Mouse (Mus musculus) layer of hippocampus, postnatal 14 days (tissue): ENCODE measurements at regions not wholly inside any gene's neighbourhood (a gene's known extent, or its start where the extent isn't known, plus 50 kb on each side); places are given as distances from the start of the nearest gene placed in this dataset.

Source experiments
- DNase-seq, 2 experiments: peaks; one replicate each; pipeline ENCODE4 v3.0.0; 2021 to 2022; ENCODE audit warnings: low spot score in 2 of 2, mixed read lengths in 1 of 2

- DNase-seq = no peak
Observed at GRCm38 (mm10) chr16:65250426-65250825, 144.8 kb upstream of the Htr1f start.

GRCm38 (mm10) chr16:65247475-65247874, 141.8 kb upstream of the Htr1f start:
- DNase-seq = peak in 1 of 2 experiments; percentile 9

DNA sequence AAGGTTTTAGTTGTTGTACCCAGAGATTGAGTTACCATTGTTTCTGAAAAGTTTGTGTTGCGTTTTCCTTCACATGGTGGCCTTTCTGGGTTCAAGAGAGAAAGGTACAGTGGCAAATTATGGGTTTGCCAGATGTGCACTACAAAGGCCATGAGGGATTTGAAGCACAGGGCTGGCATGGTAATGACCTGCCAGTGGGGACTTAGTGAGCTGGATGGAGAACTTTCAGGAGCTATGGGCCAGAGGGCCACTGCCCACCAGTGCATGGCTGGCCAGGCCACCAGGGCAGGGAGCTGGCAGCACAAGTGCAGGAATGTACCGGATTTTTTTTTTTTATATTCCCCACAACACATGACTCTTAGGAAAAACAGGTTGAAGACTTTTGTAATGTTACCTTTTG, 128.8 kb upstream of the Htr1f start:
- no peak for DNase-seq

DNA sequence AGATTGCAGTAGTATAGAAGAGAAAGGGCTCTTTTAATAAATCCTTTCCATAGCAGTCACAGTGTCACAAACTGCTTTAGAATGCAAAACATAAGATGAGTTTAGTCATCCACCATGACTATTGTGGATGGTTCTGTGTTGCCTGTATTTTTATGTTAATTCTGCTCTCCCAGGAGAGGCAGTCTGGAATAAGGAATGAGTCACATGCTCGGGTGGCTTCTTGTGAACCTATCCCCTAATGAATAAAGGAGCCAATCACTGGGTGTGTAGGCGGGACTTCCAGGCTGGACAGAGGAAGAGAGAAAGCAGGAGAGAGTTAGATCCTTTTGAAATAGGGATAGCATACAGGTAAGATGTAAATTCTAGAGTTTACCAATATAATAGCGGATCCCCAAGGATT, 128.3 kb upstream of the Htr1f start:
- DNase-seq = no peak

GRCm38 (mm10) chr16:65219434-65219833, 113.8 kb upstream of the Htr1f start:
- no peak for DNase-seq

- no peak for DNase-seq
Observed at GRCm38 (mm10) chr16:65212367-65212766, 106.7 kb upstream of the Htr1f start.

DNA sequence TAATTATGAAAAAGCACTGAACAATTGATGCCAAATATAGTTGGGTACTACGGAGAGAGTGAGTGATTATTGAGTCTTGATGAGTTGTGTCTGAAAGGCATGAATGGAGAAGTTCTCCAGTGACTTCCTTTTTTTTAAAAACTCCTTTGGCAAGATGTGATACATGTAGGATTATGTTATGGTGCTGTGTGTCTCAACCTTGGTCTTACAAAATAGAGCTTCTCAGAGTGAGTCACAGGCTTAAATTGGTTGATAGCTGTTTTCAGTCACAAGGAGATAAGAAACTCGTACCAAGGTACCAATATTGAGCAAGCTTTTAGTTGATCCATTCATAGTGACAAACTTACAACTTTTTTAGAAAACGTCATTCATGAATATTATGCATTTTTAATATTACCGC, 95.7 kb upstream of the Htr1f start:
- no peak for DNase-seq

DNA sequence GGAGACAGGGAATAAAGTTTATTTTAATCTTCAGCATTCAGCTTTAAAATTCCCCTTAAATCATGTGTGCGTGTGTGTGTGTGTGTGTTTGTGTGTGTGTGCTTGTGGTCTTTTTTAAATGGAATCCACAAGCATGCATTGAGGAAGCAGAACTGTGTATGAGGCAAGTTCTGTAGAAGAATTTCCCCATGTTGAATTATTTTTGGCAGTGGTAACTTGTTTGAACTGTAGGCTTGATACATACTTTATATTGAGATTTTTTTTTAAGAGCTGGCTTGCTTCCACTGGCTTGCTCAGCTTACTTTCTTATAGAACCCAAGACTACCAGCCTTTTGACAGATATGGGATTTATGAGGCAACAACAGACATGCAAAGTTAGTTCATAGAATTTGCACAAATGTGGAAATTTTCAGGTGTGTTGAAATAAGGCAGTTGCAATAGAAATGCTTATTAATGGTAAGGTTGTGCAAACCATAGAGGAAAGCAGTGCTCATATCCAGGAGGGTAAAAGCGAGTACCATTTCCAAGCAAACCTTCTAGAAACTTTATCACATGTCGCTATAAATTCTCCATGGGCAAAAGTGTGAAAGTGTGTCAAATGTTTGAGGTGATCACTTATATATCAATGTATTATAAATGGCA, 91.7 kb upstream of the Htr1f start:
- no peak for DNase-seq

GRCm38 (mm10) chr16:65195761-65196160, 90.1 kb upstream of the Htr1f start:
- DNase-seq = no peak

DNA sequence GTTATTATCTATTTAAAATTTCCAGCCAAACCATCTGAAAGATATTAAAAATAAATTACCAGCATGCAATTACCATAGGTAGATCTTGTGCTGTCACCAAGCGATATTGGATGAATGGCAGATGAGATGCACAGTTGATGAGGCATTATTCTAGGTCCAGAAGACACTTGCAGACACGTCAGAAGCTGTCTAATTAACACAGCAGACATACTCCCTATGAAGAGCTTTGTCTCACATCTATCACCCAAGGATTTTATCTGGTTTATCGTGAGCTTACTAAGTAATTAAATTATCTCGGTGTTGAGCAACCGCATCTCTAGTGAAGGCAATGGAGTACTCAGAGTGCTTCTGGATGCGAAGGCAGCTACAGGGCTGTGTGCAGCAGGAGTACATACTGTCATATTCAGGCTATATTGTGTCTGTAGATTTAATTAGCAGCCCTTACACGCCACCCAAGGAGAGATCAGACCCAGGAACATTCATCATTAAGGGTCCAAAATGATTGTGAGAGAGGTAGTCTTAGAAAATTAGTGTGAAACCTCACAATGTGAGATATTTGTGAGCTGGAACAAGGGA, 86.0 kb upstream of the Htr1f start:
- no peak for DNase-seq

DNA sequence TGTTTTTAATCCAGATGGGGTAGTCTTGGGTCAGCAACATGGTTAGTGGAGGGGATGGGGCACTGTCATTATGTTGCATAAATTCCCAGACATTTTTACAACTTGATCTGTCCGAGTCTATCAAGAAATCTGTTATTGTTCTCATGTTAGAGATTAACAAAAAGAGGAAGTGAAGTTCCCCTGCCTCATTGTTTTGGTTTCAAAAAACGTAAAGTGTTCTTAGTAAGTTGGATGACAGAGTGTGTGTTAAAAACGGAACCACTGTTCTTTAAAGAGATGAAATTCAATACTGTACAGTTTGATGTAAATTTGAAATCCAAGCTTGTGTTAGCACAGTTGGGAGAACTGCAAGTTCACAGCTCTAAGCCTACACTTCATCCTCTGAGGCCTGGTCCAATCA, 68.9 kb upstream of the Htr1f start:
- DNase-seq = no peak

DNA sequence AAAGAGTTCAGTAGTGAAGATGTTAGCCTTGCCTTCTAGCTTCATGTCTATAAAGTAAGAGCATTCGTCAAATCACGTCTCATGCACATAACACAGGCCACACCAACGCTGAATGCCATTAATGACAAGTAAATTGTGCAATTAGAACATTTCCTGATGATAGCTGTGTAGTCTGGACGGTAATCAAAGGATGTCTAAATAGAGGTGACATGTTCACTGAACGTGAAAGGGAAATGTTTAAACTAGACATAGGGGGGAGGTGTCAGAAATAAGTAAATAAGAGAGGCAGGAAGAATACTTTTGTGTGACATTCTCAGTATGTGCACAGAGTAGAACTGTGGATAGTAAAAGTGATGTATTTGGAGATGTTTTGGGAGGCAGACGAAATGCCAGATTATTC, 61.5 kb upstream of the Htr1f start:
- no peak for DNase-seq

GRCm38 (mm10) chr16:65162766-65163165, 57.1 kb upstream of the Htr1f start:
- no peak for DNase-seq

GRCm38 (mm10) chr16:65160286-65160685, 54.6 kb upstream of the Htr1f start:
- DNase-seq = no peak

GRCm38 (mm10) chr16:65155536-65155935, 49.9 kb upstream of the Htr1f start:
- no peak for DNase-seq
